Mouse (Mus musculus): ENCODE measurements around the gene Tmed9.

DNA sequence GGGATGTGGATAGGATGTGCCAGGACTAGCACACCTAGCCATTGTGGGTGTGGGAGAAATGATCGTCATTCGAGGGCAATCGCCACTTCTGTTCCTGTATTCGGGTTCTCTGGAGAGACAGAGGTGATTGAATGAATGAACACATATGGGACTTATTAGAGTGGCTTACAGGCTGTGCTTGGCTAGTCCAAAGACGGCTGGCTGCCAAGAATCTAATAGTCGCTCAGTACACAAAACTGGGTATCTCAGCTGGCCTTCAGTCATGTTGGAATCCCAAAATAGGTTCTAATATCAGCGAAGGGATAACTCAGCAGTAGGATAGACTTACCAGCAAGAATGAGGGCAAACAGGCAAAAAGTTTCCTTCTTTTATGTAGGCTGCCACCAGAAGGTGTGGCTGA is 38.5 kb downstream of the Tmed9 start:
- TF ChIP-seq POLR2A (IDR thresholded peaks at IDR 0.05; ENCODE audit: borderline replicate concordance, control insufficient read depth, low read depth, low read length), result no peak
- no peak for TF ChIP-seq CTCF (IDR thresholded peaks at IDR 0.05; ENCODE audit: control insufficient read depth, insufficient read depth, low read length)

All from bone marrow, adult 2 months (tissue).